Mouse (Mus musculus): ENCODE measurements around the gene Slc5a10. TPM values are rescaled to one million over a fixed set of nuclear protein-coding genes. Genes with fewer than 3 reads are reported as not detected.

Slc5a10 gene
- not detected for total RNA-seq (2023)

DNA sequence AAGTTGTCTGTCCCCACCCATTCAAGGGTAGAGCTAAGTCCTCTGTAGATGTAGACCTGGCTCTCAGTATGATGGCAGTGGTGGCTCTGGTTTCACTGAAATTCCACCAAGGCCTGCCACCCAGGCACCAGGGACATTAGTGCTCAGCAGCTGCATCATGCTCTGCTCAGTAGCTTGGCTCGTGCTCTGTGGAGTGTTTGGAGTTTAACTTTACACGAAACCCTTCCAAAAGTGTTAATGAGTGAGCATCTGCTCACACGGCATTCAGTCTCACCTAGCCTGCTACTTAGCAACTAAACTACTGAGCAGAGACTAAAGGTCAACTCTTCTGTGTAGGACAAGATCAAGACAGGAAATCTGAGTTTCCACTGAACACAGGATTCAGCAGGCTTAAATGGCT lies at the start of gene Slc5a10:
Slc5a10 (minus strand) TSS at position 191 of the 400 bp plus-strand sequence.

GRCm38 (mm10) chr11:61761584-61762407 lies 41.2 kb upstream of the Slc5a10 start, which contains the start of gene Prpsap2:
TSS of gene Prpsap2 (minus strand) at chr11:61762088.

GRCm38 (mm10) chr11:61683907-61684731 lies 36.5 kb downstream of the Slc5a10 start, which contains the start of gene Fam83g:
TSS of gene Fam83g (plus strand) at chr11:61684091.

GRCm38 (mm10) chr11:61652686-61653447 lies 67.8 kb downstream of the Slc5a10 start, which contains the start of gene Grap:
TSS of gene Grap (plus strand) at chr11:61653265.

Other genes starting within 250 kb of the Slc5a10 start
- not detected for gene Mfap4, start 235.4 kb downstream of the Slc5a10 start, total RNA-seq (2023)
- 21.8 TPM for gene Mapk7, start 226.4 kb downstream of the Slc5a10 start, total RNA-seq (2023)
- gene B9d1, start 215.7 kb downstream of the Slc5a10 start, total RNA-seq (2023): not detected
- gene Epn2, start 141.1 kb downstream of the Slc5a10 start, total RNA-seq (2023): 2.7 TPM
- 167 TPM for gene Grap, start 67.6 kb downstream of the Slc5a10 start, total RNA-seq (2023)
- 0.77 TPM for gene Fam83g, start 36.7 kb downstream of the Slc5a10 start, total RNA-seq (2023)
- gene Prpsap2, start 41.3 kb upstream of the Slc5a10 start, total RNA-seq (2023): 43.6 TPM
- 30.0 TPM for gene Ulk2, start 134.2 kb upstream of the Slc5a10 start, total RNA-seq (2023)
- gene Akap10, start 209.4 kb upstream of the Slc5a10 start, total RNA-seq (2023): 67.9 TPM
- gene Specc1, start 235.9 kb upstream of the Slc5a10 start, total RNA-seq (2023): 2.4 TPM